Comparison of ENCODE assay signal across 8 mouse cellular contexts in the genomic region with DNA sequence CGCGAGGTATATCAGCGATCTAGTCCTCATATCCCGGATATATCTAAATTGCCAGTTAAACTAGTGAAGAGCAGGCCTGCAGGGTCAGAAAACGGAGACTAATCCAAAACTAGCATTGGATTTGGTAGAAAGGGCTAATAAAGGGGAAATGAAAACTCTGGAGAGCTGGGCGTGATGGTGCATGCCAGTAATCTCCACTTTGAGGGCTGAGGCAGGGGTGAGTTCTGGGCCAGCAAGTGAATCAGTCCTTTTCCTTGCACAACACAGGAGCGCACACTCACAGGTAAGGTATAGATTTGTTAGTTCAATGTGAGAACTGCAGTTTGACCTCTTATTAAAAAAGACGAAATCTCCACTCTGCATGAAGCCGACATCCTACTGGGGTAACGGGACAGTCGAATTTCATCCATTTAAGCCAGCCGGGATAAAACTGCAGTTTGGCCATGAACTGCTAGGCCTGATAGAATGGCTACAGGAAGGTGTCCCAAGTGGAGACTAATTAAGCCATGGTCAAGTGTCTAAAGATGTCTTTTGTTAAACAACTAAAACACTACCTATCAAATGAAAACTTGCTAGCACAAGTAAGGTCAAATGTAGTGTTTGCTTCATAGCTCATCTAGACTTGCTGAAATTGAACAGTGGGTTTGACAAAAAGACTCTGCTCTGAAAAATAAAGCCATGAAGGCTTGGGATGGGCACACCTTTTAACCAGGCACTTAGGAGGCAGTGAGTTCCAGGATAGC. TPM values are rescaled to one million over a fixed set of nuclear protein-coding genes. Genes with fewer than 3 reads are reported as not detected.
DNase-seq lines count a peak whose midpoint lies in the region; ATAC-seq and TF ChIP-seq lines count a peak whose summit lies in the region.

No protein-coding gene starts in this region.

- WGBS in heart, adult 2 months: under 1% methylated on average over 12 of the region's 12 CpGs
- WGBS in forebrain, embryonic 16.5 days: under 1% methylated on average over 12 of the region's 12 CpGs
- 3% methylated on average over 12 of the region's 12 CpGs for WGBS in limb, embryonic 10.5 days
- 4% methylated on average over 12 of the region's 12 CpGs for WGBS in midbrain, embryonic 11.5 days

- no peaks in the 10 kb centered on the region for H3K27me3 ChIP-seq in heart, adult 2 months (ENCODE audit: control insufficient read depth, insufficient read depth, low read length)
- H3K27me3 ChIP-seq in forebrain, embryonic 16.5 days (replicated peaks; ENCODE audit: control insufficient read depth, insufficient read depth, low read length): no peaks in the 10 kb centered on the region
- H3K27me3 ChIP-seq in limb, embryonic 10.5 days (ENCODE audit: low read depth, poor library complexity, severe bottlenecking): no peaks in the 10 kb centered on the region
- H3K27me3 ChIP-seq in midbrain, embryonic 11.5 days (ENCODE audit: control insufficient read depth, insufficient read depth, low read length): no peaks in the 10 kb centered on the region

- peak overlapping the region; percentile 99 for H3K27ac ChIP-seq in heart, adult 2 months
- peak overlapping the region; percentile 99 for H3K27ac ChIP-seq in forebrain, embryonic 16.5 days (ENCODE audit: low read length)
- peak overlapping the region; percentile 100 for H3K27ac ChIP-seq in limb, embryonic 10.5 days
- H3K27ac ChIP-seq in midbrain, embryonic 11.5 days (ENCODE audit: low read depth, low read length): peak overlapping the region; percentile 100

- DNase-seq in heart, adult 2 months: no peak
- no peak for DNase-seq in heart, adult 11 months
- peak; percentile 23 for DNase-seq in urinary bladder, postnatal 25 days (ENCODE audit: low spot score)
- DNase-seq in urinary bladder, adult 18-20 months (ENCODE audit: low spot score in 2 of 2): no peak
- peak; percentile 63 for DNase-seq in limb, embryonic 10.5 days (ENCODE audit: low spot score)
- no peak for DNase-seq in midbrain, embryonic 11.5 days (ENCODE audit: low spot score, missing footprints)

- H3K9ac ChIP-seq in heart, adult 2 months (ENCODE audit: low read depth, low read length): peak overlapping the region; percentile 96
- H3K9ac ChIP-seq in forebrain, embryonic 16.5 days (replicated peaks; ENCODE audit: low read depth, low read length): peak overlapping the region; percentile 96
- H3K9ac ChIP-seq in midbrain, embryonic 11.5 days (ENCODE audit: low read length): peak overlapping the region; percentile 98

- peaks cover 43% of the 10 kb centered on the region for H3K36me3 ChIP-seq in heart, adult 2 months (ENCODE audit: control insufficient read depth, insufficient read depth, low read length)
- peaks cover 17% of the 10 kb centered on the region for H3K36me3 ChIP-seq in forebrain, embryonic 16.5 days (ENCODE audit: control insufficient read depth, insufficient read depth)
- peaks cover 42% of the 10 kb centered on the region for H3K36me3 ChIP-seq in limb, embryonic 10.5 days
- H3K36me3 ChIP-seq in midbrain, embryonic 11.5 days (ENCODE audit: control insufficient read depth, insufficient read depth, low read length): peaks cover 15% of the 10 kb centered on the region; the same call in 1 of the 2 replicates

- H3K4me2 ChIP-seq in forebrain, embryonic 16.5 days (ENCODE audit: low read length): peak overlapping the region; percentile 75
- peak overlapping the region; percentile 87 for H3K4me2 ChIP-seq in midbrain, embryonic 11.5 days

- H3K79me2 ChIP-seq in heart, adult 2 months (replicated peaks; ENCODE audit: control insufficient read depth, insufficient read depth, low read length): no peaks in the 10 kb centered on the region

- no peaks in the 10 kb centered on the region for H3K9me3 ChIP-seq in forebrain, embryonic 16.5 days (ENCODE audit: control insufficient read depth, low read length)
- no peaks in the 10 kb centered on the region for H3K9me3 ChIP-seq in limb, embryonic 10.5 days (replicated peaks)
- H3K9me3 ChIP-seq in midbrain, embryonic 11.5 days (ENCODE audit: control insufficient read depth, low read length): no peaks in the 10 kb centered on the region

- TF ChIP-seq EP300 in heart, adult 2 months (IDR thresholded peaks at IDR 0.05; ENCODE audit: insufficient read depth, low read depth, low read length): no peak

- H3K4me1 ChIP-seq in heart, adult 2 months (ENCODE audit: control insufficient read depth, insufficient read depth, low read length): peaks cover 7% of the 10 kb centered on the region
- H3K4me1 ChIP-seq in forebrain, embryonic 16.5 days (replicated peaks; ENCODE audit: control insufficient read depth, insufficient read depth, low read length): peaks cover 17% of the 10 kb centered on the region
- H3K4me1 ChIP-seq in limb, embryonic 10.5 days: peaks cover 20% of the 10 kb centered on the region
- peaks cover 18% of the 10 kb centered on the region for H3K4me1 ChIP-seq in midbrain, embryonic 11.5 days (ENCODE audit: control insufficient read depth, insufficient read depth, low read length)

- peak overlapping the region; percentile 68 for H3K4me3 ChIP-seq in heart, adult 2 months
- H3K4me3 ChIP-seq in forebrain, embryonic 16.5 days (replicated peaks; ENCODE audit: low read length): peak overlapping the region; percentile 82
- peak overlapping the region; percentile 70 for H3K4me3 ChIP-seq in limb, embryonic 10.5 days
- peak overlapping the region; percentile 49 for H3K4me3 ChIP-seq in midbrain, embryonic 11.5 days (ENCODE audit: low read depth, low read length)

- no peak for TF ChIP-seq CTCF in heart, adult 2 months (IDR thresholded peaks at IDR 0.05)

- no peak for TF ChIP-seq POLR2A in heart, adult 2 months (IDR thresholded peaks at IDR 0.05; ENCODE audit: insufficient read depth, low read depth, low read length)

- intact Hi-C loops in heart, adult 2 months (cut with DNase I): loop anchor here (1.0 to 10.0 kb wide), 2 partner anchors 17 to 135 kb away; a partner anchor contains a TSS

- peak; percentile 19 for ATAC-seq in forebrain, embryonic 16.5 days
- ATAC-seq in midbrain, embryonic 11.5 days (ENCODE audit: low FRiP score): peak; percentile 26
- no peak for ATAC-seq in activated CD4-positive, CD25-positive, alpha-beta regulatory T cell, adult 4 months

RNA-seq across cellular contexts. Expression of a gene that starts 0.5 kb away (rescaled TPM):
- total RNA-seq in heart, adult 2 months (2021): 100 to 1,000 TPM; 102 to 105 TPM
- 54.7 and 107 TPM in 2 replicates for polyA plus RNA-seq in heart, adult 2 months (2012; rRNA removed)
- 129 and 141 TPM in 2 replicates for polyA plus RNA-seq in forebrain, embryonic 16.5 days (2015; fragmentation: Nextera tagmentation; extraction: Ambion mirVana)
- polyA plus RNA-seq in limb, embryonic 10.5 days (2016; fragmentation: Nextera tagmentation; extraction: Ambion mirVana): 75.7 and 88.5 TPM in 2 replicates
- polyA plus RNA-seq in midbrain, embryonic 11.5 days (2014; fragmentation: Nextera tagmentation; extraction: Ambion mirVana): 123 and 126 TPM in 2 replicates
- 100 to 1,000 TPM; 176 to 202 TPM for polyA plus RNA-seq in activated CD4-positive, CD25-positive, alpha-beta regulatory T cell, adult 4 months (2017; shearing (Covaris generic))

RNA-seq across cellular contexts. Expression of a gene that starts 18.1 kb away (rescaled TPM):
- 100 to 1,000 TPM; 167 to 176 TPM for total RNA-seq in heart, adult 2 months (2021)
- polyA plus RNA-seq in heart, adult 2 months (2012; rRNA removed): 27.3 and 52.4 TPM in 2 replicates
- 261 and 340 TPM in 2 replicates for polyA plus RNA-seq in forebrain, embryonic 16.5 days (2015; fragmentation: Nextera tagmentation; extraction: Ambion mirVana)
- polyA plus RNA-seq in limb, embryonic 10.5 days (2016; fragmentation: Nextera tagmentation; extraction: Ambion mirVana): 608 TPM in 2 replicates
- polyA plus RNA-seq in midbrain, embryonic 11.5 days (2014; fragmentation: Nextera tagmentation; extraction: Ambion mirVana): 899 and 946 TPM in 2 replicates
- polyA plus RNA-seq in activated CD4-positive, CD25-positive, alpha-beta regulatory T cell, adult 4 months (2017; shearing (Covaris generic)): 100 to 1,000 TPM in 1 of 2 experiments, 10 to 100 TPM in 1; 91.3 to 137 TPM

Comparison
In these comparisons a context has a peak if more than half of its experiments do, and no peak if none do; other contexts are left out.
1. DNase-seq: peak in urinary bladder, postnatal 25 days (single experiment) and limb, embryonic 10.5 days (single experiment); none in heart, adult 2 months (0 of 2), heart, adult 11 months (single experiment), urinary bladder, adult 18-20 months (0 of 2) and midbrain, embryonic 11.5 days (single experiment).
2. Peak in every context shown above with its lines, with median percentiles within 50 percentile points of each other: H3K27ac ChIP-seq, H3K4me3 ChIP-seq and H3K9ac ChIP-seq.